Mouse (Mus musculus): ENCODE measurements around the gene A730061H03Rik.

The A730061H03Rik gene

DNA sequence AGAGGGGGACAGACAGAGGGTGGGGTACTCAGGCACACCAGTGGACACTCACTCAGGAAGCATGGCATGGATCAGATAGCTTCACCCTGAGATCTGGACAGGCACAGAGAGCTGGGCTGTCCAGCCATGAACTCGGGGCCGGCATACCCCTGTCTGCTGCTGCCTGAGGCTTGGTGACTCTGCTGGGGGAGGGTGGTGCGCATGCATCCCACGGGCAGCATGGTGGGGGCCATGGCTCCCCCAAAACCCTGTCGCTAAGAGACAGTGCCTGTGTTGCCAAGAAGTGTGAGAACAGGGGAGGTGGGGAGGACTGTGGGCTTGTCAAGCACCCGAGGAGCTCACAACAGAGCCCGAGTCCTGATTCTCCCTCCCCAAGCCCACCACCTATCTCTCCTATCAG lies 49.2 kb downstream of the A730061H03Rik start:
- in situ Hi-C loops (cut with MboI; ENCODE audit: unreplicated experiment in 2 of 2): no loop called here

DNA sequence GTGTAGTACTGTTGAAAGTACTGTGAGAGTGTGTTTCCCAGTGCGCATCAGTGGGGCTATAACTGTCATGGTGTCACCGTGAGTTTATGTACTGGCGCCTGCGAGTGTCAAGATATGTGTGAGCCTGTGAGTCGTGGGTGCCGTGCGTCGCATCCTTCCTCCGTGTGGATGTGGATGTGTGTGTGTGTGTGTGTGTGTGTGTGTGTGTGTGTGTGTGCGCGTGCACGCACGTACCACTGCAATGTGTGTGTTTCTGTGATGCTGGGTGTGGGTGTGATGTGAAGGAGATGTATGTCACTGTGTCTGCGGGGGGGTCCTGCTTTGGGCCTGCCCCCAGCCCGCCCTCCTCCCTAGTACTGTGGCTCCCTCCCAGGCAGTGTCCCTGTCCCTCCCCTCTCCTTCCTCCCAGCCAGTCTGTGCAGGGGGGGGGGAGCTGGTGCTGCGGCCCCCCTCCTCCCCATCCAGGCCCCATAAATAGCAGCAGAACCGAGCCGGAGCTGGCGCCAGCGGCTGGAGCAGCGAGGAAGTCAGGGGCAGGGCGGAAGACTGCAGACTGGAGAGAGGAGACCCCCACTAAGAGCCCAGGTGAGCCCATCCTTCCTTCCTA lies 50.0 kb downstream of the A730061H03Rik start, which contains the start of gene Cpne6:
Gene Cpne6 (plus strand): TSS at position 321 of the 607 bp plus-strand sequence.
- in situ Hi-C loops (cut with MboI; ENCODE audit: unreplicated experiment in 2 of 2): no loop called here
